Mouse (Mus musculus): ENCODE results near the gene Gpc6. TPM values are rescaled to one million over a fixed set of nuclear protein-coding genes. Genes with fewer than 3 reads are reported as not detected.

Gpc6 gene
- polyA plus RNA-seq, 1 experiment, result 61.9 TPM

- Histone ChIP-seq H3K4me1 (ENCODE audit: control insufficient read depth, insufficient read depth, low read length) (no peaks in the 10 kb centered on the region), H3K27ac (ENCODE audit: insufficient read depth, low read length) (no peak overlapping the region), H3K4me3 (ENCODE audit: insufficient read depth, low read length) (no peak overlapping the region)
- TF ChIP-seq POLR2A (IDR thresholded peaks at IDR 0.05; ENCODE audit: low read depth, low read length), result no peak
- TF ChIP-seq CTCF (IDR thresholded peaks at IDR 0.05; ENCODE audit: borderline replicate concordance, insufficient read depth, low read length), result no peak
These were observed 1096.9 kb downstream of the Gpc6 start for GRCm38 (mm10) chr14:118021867-118022543.
